Mouse (Mus musculus) cerebral cortex, adult 2 months (tissue): ENCODE measurements around the gene Tnks2.

Experiments used
- WGBS: fragments of 180-500 bp; shearing (Covaris S2); methylation state at CpG from one replicate; pipeline ENCODE4 v1.1.7; 2018; 5-methylcytosine and 5-hydroxymethylcytosine counted together

Gene Tnks2

GRCm38 (mm10) chr19:36822701-36823100 lies 11.3 kb upstream of the Tnks2 start:
- 96% methylated on average over 4 of the region's 4 CpGs for whole genome bisulfite sequencing

- 91% methylated on average over 5 of the region's 5 CpGs for WGBS
These were observed 6.4 kb upstream of the Tnks2 start for GRCm38 (mm10) chr19:36827650-36828049.

GRCm38 (mm10) chr19:36828322-36828721 lies 5.7 kb upstream of the Tnks2 start:
- WGBS: 55% methylated on average over 8 of the region's 8 CpGs

GRCm38 (mm10) chr19:36832951-36833787 lies 863 bp upstream of the Tnks2 start:
- WGBS: 10% methylated on average over 19 of the region's 19 CpGs

- WGBS: under 1% methylated on average over 62 of the region's 62 CpGs
These were observed 750 bp downstream of the Tnks2 start for GRCm38 (mm10) chr19:36834532-36835431.

- 46% methylated on average over 4 of the region's 4 CpGs for WGBS
These were observed 2.0 kb downstream of the Tnks2 start for GRCm38 (mm10) chr19:36836035-36836434.

- WGBS: 97% methylated on average over 3 of the region's 3 CpGs
These were observed 6.3 kb downstream of the Tnks2 start for GRCm38 (mm10) chr19:36840301-36840700.

GRCm38 (mm10) chr19:36843866-36844265 lies 9.8 kb downstream of the Tnks2 start:
- WGBS: 91% methylated on average over 11 of the region's 11 CpGs

GRCm38 (mm10) chr19:36845924-36846323 lies 11.9 kb downstream of the Tnks2 start:
- 81% methylated on average over 5 of the region's 5 CpGs for WGBS

GRCm38 (mm10) chr19:36853831-36854230 lies 19.8 kb downstream of the Tnks2 start:
- WGBS: 80% methylated on average over 2 of the region's 2 CpGs

GRCm38 (mm10) chr19:36857851-36858250 lies 23.8 kb downstream of the Tnks2 start:
- 87% methylated on average over 9 of the region's 9 CpGs for WGBS

- WGBS: 73% methylated on average over 5 of the region's 5 CpGs
These were observed 26.4 kb downstream of the Tnks2 start for GRCm38 (mm10) chr19:36860393-36860792.

GRCm38 (mm10) chr19:36865905-36866304 lies 31.9 kb downstream of the Tnks2 start:
- 88% methylated on average over 5 of the region's 5 CpGs for WGBS

GRCm38 (mm10) chr19:36867416-36867815 lies 33.4 kb downstream of the Tnks2 start:
- WGBS: 93% methylated on average over 8 of the region's 8 CpGs

GRCm38 (mm10) chr19:36868675-36869074 lies 34.6 kb downstream of the Tnks2 start:
- 83% methylated on average over 3 of the region's 3 CpGs for WGBS

GRCm38 (mm10) chr19:36874651-36875050 lies 40.6 kb downstream of the Tnks2 start:
- 90% methylated on average over 2 of the region's 2 CpGs for WGBS

GRCm38 (mm10) chr19:36878743-36879495 lies 44.9 kb downstream of the Tnks2 start:
- WGBS: 51% methylated on average over 11 of the region's 11 CpGs

GRCm38 (mm10) chr19:36883119-36883518 lies 49.1 kb downstream of the Tnks2 start:
- WGBS: 72% methylated on average over 6 of the region's 6 CpGs

GRCm38 (mm10) chr19:36886316-36886715 lies 52.3 kb downstream of the Tnks2 start:
- WGBS: 51% methylated on average over 2 of the region's 2 CpGs

GRCm38 (mm10) chr19:36887706-36888105 lies 53.7 kb downstream of the Tnks2 start:
- 70% methylated on average over 3 of the region's 3 CpGs for WGBS

- 75% methylated on average over 3 of the region's 3 CpGs for WGBS
These were observed 57.7 kb downstream of the Tnks2 start for GRCm38 (mm10) chr19:36891746-36892145.
